10 mouse cellular contexts compared by ENCODE assay signal in the genomic region with DNA sequence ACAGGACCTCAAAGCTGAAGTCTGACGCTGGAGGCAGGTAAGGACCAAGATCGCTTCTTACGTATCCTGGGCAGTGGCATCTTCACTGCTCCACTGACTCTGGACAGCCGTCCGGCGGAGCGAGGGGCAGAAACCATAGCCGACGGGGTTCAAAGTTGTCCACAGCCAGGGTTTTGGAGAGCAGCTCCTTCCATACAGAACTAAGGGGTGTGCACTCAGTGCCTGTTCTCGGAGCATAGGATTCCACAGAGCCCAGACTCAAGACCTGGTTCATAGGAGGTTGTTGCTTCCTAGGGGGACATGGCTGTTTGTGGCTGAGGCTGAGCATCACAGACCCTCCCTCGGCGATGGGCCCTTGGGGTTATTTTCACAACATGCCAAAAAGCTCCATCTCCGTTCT. TPM values are rescaled to one million over a fixed set of nuclear protein-coding genes. Genes with fewer than 3 reads are reported as not detected.
DNase-seq lines count a peak whose midpoint lies in the region; ATAC-seq and TF ChIP-seq lines count a peak whose summit lies in the region.
"Had no signal": no experiment of that assay in that cellular context is flagged by ENCODE, and none has a peak within 500 bp of the region (broad histone marks: within the 10 kb centered on the region; RNA-seq: fewer than 3 reads in every experiment).

No protein-coding gene starts in this region.

- H3K9me3 ChIP-seq in heart, embryonic 15.5 days (replicated peaks): no peaks in the 10 kb centered on the region
- no peaks in the 10 kb centered on the region for H3K9me3 ChIP-seq in hindbrain, embryonic 14.5 days (ENCODE audit: control insufficient read depth, low read length)
- H3K9me3 ChIP-seq in midbrain, embryonic 12.5 days: no peaks in the 10 kb centered on the region

- no peak overlapping the region for H3K27ac ChIP-seq in heart, embryonic 15.5 days
- no peak overlapping the region for H3K27ac ChIP-seq in heart, adult 2 months
- H3K27ac ChIP-seq in bone marrow, adult 2 months (ENCODE audit: control insufficient read depth, insufficient read depth, low read depth, low read length, poor library complexity): no peak overlapping the region
- H3K27ac ChIP-seq in hindbrain, embryonic 14.5 days: no peak overlapping the region
- H3K27ac ChIP-seq in midbrain, embryonic 12.5 days (replicated peaks): no peak overlapping the region

- 14% methylated on average over 13 of the region's 13 CpGs for WGBS in heart, embryonic 15.5 days
- WGBS in heart, adult 2 months: 23% methylated on average over 13 of the region's 13 CpGs
- 23% methylated on average over 13 of the region's 13 CpGs for WGBS in bone marrow, adult 2 months
- WGBS in hindbrain, embryonic 14.5 days: 20% methylated on average over 13 of the region's 13 CpGs
- 21% methylated on average over 13 of the region's 13 CpGs for WGBS in midbrain, embryonic 12.5 days

- H3K27me3 ChIP-seq in heart, embryonic 15.5 days: peaks cover 42% of the 10 kb centered on the region
- H3K27me3 ChIP-seq in heart, adult 2 months (ENCODE audit: control insufficient read depth, insufficient read depth, low read length): peaks cover 8% of the 10 kb centered on the region
- H3K27me3 ChIP-seq in hindbrain, embryonic 14.5 days (ENCODE audit: control insufficient read depth, insufficient read depth, low read length): peaks cover 48% of the 10 kb centered on the region
- peaks cover 57% of the 10 kb centered on the region for H3K27me3 ChIP-seq in midbrain, embryonic 12.5 days

- H3K4me3 ChIP-seq in heart, embryonic 15.5 days: peak overlapping the region; percentile 54
- H3K4me3 ChIP-seq in heart, adult 2 months: no peak overlapping the region
- H3K4me3 ChIP-seq in bone marrow, adult 2 months (replicated peaks; ENCODE audit: control insufficient read depth, low read depth, low read length): peak overlapping the region; percentile 5
- peak overlapping the region; percentile 41 for H3K4me3 ChIP-seq in hindbrain, embryonic 14.5 days (replicated peaks; ENCODE audit: low read length)
- H3K4me3 ChIP-seq in midbrain, embryonic 12.5 days: peak overlapping the region; percentile 42

- no peak for ATAC-seq in heart, embryonic 15.5 days (replicated peaks; ENCODE audit: insufficient number of reproducible peaks, insufficient read depth, low FRiP score, low read depth)
- ATAC-seq in hindbrain, embryonic 14.5 days (ENCODE audit: low FRiP score): no peak
- ATAC-seq in midbrain, embryonic 12.5 days (ENCODE audit: low FRiP score, low read depth): no peak
- ATAC-seq in inflammation-experienced regulatory T-cells, adult 6 months: no peak
- ATAC-seq: CD4-positive, CD25-positive, alpha-beta regulatory T cell, adult 4 months had no signal

- no peak for TF ChIP-seq EP300 in heart, adult 2 months (IDR thresholded peaks at IDR 0.05; ENCODE audit: insufficient read depth, low read depth, low read length)

- H3K4me1 ChIP-seq in heart, embryonic 15.5 days (replicated peaks): peaks cover 13% of the 10 kb centered on the region
- no peaks in the 10 kb centered on the region for H3K4me1 ChIP-seq in heart, adult 2 months (ENCODE audit: control insufficient read depth, insufficient read depth, low read length)
- H3K4me1 ChIP-seq in bone marrow, adult 2 months (ENCODE audit: control insufficient read depth, insufficient read depth, low read length): no peaks in the 10 kb centered on the region
- peaks cover 7% of the 10 kb centered on the region; the same call in 1 of the 2 replicates for H3K4me1 ChIP-seq in hindbrain, embryonic 14.5 days (replicated peaks; ENCODE audit: control insufficient read depth, insufficient read depth, low read length)
- H3K4me1 ChIP-seq in midbrain, embryonic 12.5 days: peaks cover 4% of the 10 kb centered on the region; the same call in 1 of the 2 replicates

- TF ChIP-seq CTCF in heart, adult 2 months (IDR thresholded peaks at IDR 0.05): no peak
- no peak for TF ChIP-seq CTCF in bone marrow, adult 2 months (IDR thresholded peaks at IDR 0.05; ENCODE audit: control insufficient read depth, insufficient read depth, low read length)

- intact Hi-C loops in heart, adult 2 months (cut with DNase I): no loop called here

- TF ChIP-seq POLR2A in heart, adult 2 months (IDR thresholded peaks at IDR 0.05; ENCODE audit: insufficient read depth, low read depth, low read length): no peak
- TF ChIP-seq POLR2A in bone marrow, adult 2 months (IDR thresholded peaks at IDR 0.05; ENCODE audit: borderline replicate concordance, control insufficient read depth, low read depth, low read length): no peak

- H3K4me2 ChIP-seq in heart, embryonic 15.5 days: peak overlapping the region; percentile 93
- H3K4me2 ChIP-seq in hindbrain, embryonic 14.5 days (replicated peaks): peak overlapping the region; percentile 67
- peak overlapping the region; percentile 74 for H3K4me2 ChIP-seq in midbrain, embryonic 12.5 days (replicated peaks)

- no peak for DNase-seq in heart, adult 2 months
- DNase-seq in hindbrain, embryonic 14.5 days (ENCODE audit: low spot score): no peak
- no peak for DNase-seq in frontal cortex, postnatal 25 days (ENCODE audit: low spot score in 2 of 2)
- no peak for DNase-seq in layer of hippocampus, adult 9-10 months (ENCODE audit: low spot score)

- H3K79me2 ChIP-seq in heart, adult 2 months (replicated peaks; ENCODE audit: control insufficient read depth, insufficient read depth, low read length): no peaks in the 10 kb centered on the region

- no peaks in the 10 kb centered on the region for H3K36me3 ChIP-seq in heart, embryonic 15.5 days
- no peaks in the 10 kb centered on the region for H3K36me3 ChIP-seq in heart, adult 2 months (ENCODE audit: control insufficient read depth, insufficient read depth, low read length)
- H3K36me3 ChIP-seq in hindbrain, embryonic 14.5 days (replicated peaks; ENCODE audit: control insufficient read depth, insufficient read depth): no peaks in the 10 kb centered on the region
- H3K36me3 ChIP-seq in midbrain, embryonic 12.5 days: no peaks in the 10 kb centered on the region

- H3K9ac ChIP-seq in heart, embryonic 15.5 days: peak overlapping the region; percentile 27; the same call in 1 of the 2 replicates
- H3K9ac ChIP-seq in heart, adult 2 months (ENCODE audit: low read depth, low read length): no peak overlapping the region
- peak overlapping the region; percentile 40 for H3K9ac ChIP-seq in hindbrain, embryonic 14.5 days
- H3K9ac ChIP-seq in midbrain, embryonic 12.5 days (replicated peaks): peak overlapping the region; percentile 29

RNA-seq across cellular contexts. Expression of a gene that starts 0.3 kb away (rescaled TPM):
- 0.05 and 0.14 TPM in 2 replicates for polyA plus RNA-seq in heart, embryonic 15.5 days (2015; fragmentation: Nextera tagmentation; extraction: Ambion mirVana)
- not detected for total RNA-seq in heart, adult 2 months (2021)
- polyA plus RNA-seq in heart, adult 2 months (2012; rRNA removed): not detected in 2 replicates
- polyA plus RNA-seq in bone marrow, adult 2 months (2011; ENCODE audit: insufficient read depth, insufficient read length, low replicate concordance, missing spikeins): 1.2 and 2.9 TPM in 2 replicates
- 0.16 and 0.33 TPM in 2 replicates for polyA plus RNA-seq in hindbrain, embryonic 14.5 days (2014; fragmentation: Nextera tagmentation; extraction: Ambion mirVana)
- 0.18 and 0.71 TPM in 2 replicates for polyA plus RNA-seq in midbrain, embryonic 12.5 days (2016; fragmentation: Nextera tagmentation; extraction: Ambion mirVana)
- not detected for polyA plus RNA-seq in inflammation-experienced regulatory T-cells, adult 6 months (2017; shearing (Covaris generic))
- polyA plus RNA-seq: CD4-positive, CD25-positive, alpha-beta regulatory T cell, adult 4 months; large intestine, adult 2 months had no signal
